Mouse (Mus musculus) testis, adult 2 months (tissue): ENCODE measurements at regions not wholly inside any gene's neighbourhood (a gene's known extent, or its start where the extent isn't known, plus 50 kb on each side); places are given as distances from the start of the nearest gene placed in this dataset.

Experiments
- H3K27ac ChIP-seq: fragments of 200-500 bp; 2 replicates; pipeline ENCODE4 v1.5.1; 2012; ENCODE audit warnings: low read depth, low read length; ENCODE audit not compliant: control insufficient read depth, insufficient read depth
- H3K27me3 ChIP-seq: fragments of 200-500 bp; 2 replicates; pipeline ENCODE4 v1.6.1; 2012; ENCODE audit warnings: mild to moderate bottlenecking, low read length, moderate library complexity; ENCODE audit not compliant: control insufficient read depth, insufficient read depth
- H3K36me3 ChIP-seq: fragments of 200-500 bp; 2 replicates; pipeline ENCODE4 v1.6.1; 2012; ENCODE audit warnings: mild to moderate bottlenecking, low read length; ENCODE audit not compliant: control insufficient read depth, insufficient read depth
- H3K4me1 ChIP-seq: fragments of 200-500 bp; 2 replicates; pipeline ENCODE4 v1.6.1; 2012; ENCODE audit warnings: low read length; ENCODE audit not compliant: control insufficient read depth, insufficient read depth
- H3K4me3 ChIP-seq: fragments of 200-500 bp; 2 replicates; pipeline ENCODE4 v1.5.1; 2012; ENCODE audit warnings: low read depth, mild to moderate bottlenecking, low read length, moderate library complexity, mixed read lengths; ENCODE audit not compliant: control insufficient read depth
- CTCF ChIP-seq: fragments of 200-500 bp; IDR thresholded peaks from 2 replicates; pipeline ENCODE4 v1.5.1; 2012; ENCODE audit warnings: low read depth, mild to moderate bottlenecking, inconsistent platforms, low read length, moderate library complexity; ENCODE audit not compliant: control insufficient read depth, insufficient read depth, insufficient replicate concordance
- POLR2A ChIP-seq: fragments of 200-500 bp; IDR thresholded peaks from 2 replicates; pipeline ENCODE4 v1.6.1; 2012; ENCODE audit warnings: low read depth, mild to moderate bottlenecking, inconsistent platforms, low read length, moderate library complexity; ENCODE audit not compliant: control insufficient read depth

- Histone ChIP-seq H3K27me3 (no peaks in the 10 kb centered on the region), H3K27ac (no peak overlapping the region), H3K36me3 (no peaks in the 10 kb centered on the region), H3K4me1 (no peaks in the 10 kb centered on the region), H3K4me3 (no peak overlapping the region)
- TF ChIP-seq POLR2A (no peak), CTCF (no peak)
These were observed 132.9 kb downstream of the Gm19410 start for GRCm38 (mm10) chr8:35898493-35898892.

- Histone ChIP-seq H3K4me3 (no peak overlapping the region), H3K27me3 (no peaks in the 10 kb centered on the region), H3K27ac (no peak overlapping the region), H3K4me1 (no peaks in the 10 kb centered on the region), H3K36me3 (no peaks in the 10 kb centered on the region)
- no peak for TF ChIP-seq CTCF
- no peak for TF ChIP-seq POLR2A
These were observed 135.9 kb downstream of the Gm19410 start for GRCm38 (mm10) chr8:35901490-35901889.

- Histone ChIP-seq H3K27ac (no peak overlapping the region), H3K4me1 (no peaks in the 10 kb centered on the region), H3K27me3 (no peaks in the 10 kb centered on the region), H3K36me3 (no peaks in the 10 kb centered on the region), H3K4me3 (no peak overlapping the region)
- TF ChIP-seq POLR2A (no peak), CTCF (no peak)
These were observed 139.3 kb downstream of the Gm19410 start for GRCm38 (mm10) chr8:35904711-35905450.

- no peaks in the 10 kb centered on the region for H3K36me3 ChIP-seq
- no peak for TF ChIP-seq CTCF
- no peak for TF ChIP-seq POLR2A
- no peaks in the 10 kb centered on the region for H3K4me1 ChIP-seq
- no peak overlapping the region for H3K27ac ChIP-seq
- H3K27me3 ChIP-seq: no peaks in the 10 kb centered on the region
- no peak overlapping the region for H3K4me3 ChIP-seq
These were observed 142.4 kb downstream of the Gm19410 start for GRCm38 (mm10) chr8:35907998-35908397.

GRCm38 (mm10) chr8:35912264-35912663 is 146.7 kb downstream of the Gm19410 start:
- H3K4me1 ChIP-seq: no peaks in the 10 kb centered on the region
- H3K27ac ChIP-seq: no peak overlapping the region
- H3K27me3 ChIP-seq: no peaks in the 10 kb centered on the region
- H3K36me3 ChIP-seq: no peaks in the 10 kb centered on the region
- no peak overlapping the region for H3K4me3 ChIP-seq
- TF ChIP-seq CTCF (no peak), POLR2A (no peak)

- TF ChIP-seq CTCF (no peak), POLR2A (no peak)
- Histone ChIP-seq H3K4me3 (no peak overlapping the region), H3K27me3 (no peaks in the 10 kb centered on the region), H3K4me1 (no peaks in the 10 kb centered on the region), H3K36me3 (no peaks in the 10 kb centered on the region), H3K27ac (no peak overlapping the region)
These were observed 150.4 kb downstream of the Gm19410 start for GRCm38 (mm10) chr8:35915878-35916518.

GRCm38 (mm10) chr8:35917573-35917972 is 152.0 kb downstream of the Gm19410 start:
- no peaks in the 10 kb centered on the region for H3K27me3 ChIP-seq
- no peak for TF ChIP-seq CTCF
- no peak for TF ChIP-seq POLR2A
- no peak overlapping the region for H3K4me3 ChIP-seq
- no peaks in the 10 kb centered on the region for H3K36me3 ChIP-seq
- H3K27ac ChIP-seq: no peak overlapping the region
- no peaks in the 10 kb centered on the region for H3K4me1 ChIP-seq
